ENCODE assay signal across 8 mouse cellular contexts in the genomic region with DNA sequence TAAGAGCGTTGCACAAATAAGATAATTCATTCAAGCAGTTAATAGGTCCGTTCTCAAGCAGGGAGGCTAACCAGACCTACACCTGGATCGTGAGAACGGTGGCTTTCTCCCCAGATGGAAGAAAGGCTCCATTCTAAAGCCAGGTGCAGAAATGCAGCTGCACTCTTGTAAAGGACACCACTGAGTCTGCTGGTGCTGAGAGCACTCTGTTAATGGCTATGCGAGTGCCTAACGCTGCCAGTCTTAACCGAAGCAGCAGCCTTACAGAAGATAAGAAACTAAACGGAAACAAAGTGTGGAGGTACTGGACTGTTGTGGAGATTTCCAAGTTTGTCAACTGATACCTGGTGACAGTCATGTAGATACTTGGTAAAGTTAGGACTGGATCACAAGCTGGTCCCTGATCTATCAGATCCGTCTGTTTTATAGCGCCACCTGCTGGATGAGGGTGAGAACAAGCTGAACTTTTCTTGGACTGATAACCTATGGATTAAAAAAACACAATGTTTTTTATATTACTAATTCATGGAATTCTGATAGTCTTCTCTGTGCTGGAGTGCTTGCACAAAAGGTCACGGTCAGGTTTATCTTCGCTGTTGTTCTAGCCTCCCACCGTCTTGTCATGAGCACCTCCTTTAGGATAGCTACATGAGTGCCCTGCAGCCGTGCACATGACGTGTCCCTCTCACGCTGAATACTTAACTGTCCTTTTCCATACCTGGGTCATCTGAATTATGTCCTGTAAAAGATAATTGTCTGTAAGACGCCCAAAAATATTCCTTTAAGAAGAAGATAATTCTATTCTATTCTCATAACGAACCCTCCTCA. TPM values are rescaled to one million over a fixed set of nuclear protein-coding genes. Genes with fewer than 3 reads are reported as not detected.
DNase-seq lines count a peak whose midpoint lies in the region; ATAC-seq and TF ChIP-seq lines count a peak whose summit lies in the region.

No protein-coding gene starts in this region.

- peak; percentile 51 for TF ChIP-seq CTCF in lung, adult 2 months (IDR thresholded peaks at IDR 0.05; ENCODE audit: insufficient read depth, low read length)

- no peak for ATAC-seq in embryonic facial prominence, embryonic 12.5 days (ENCODE audit: insufficient number of reproducible peaks, insufficient read depth, low FRiP score, low TSS enrichment)

- no peak overlapping the region for H3K4me2 ChIP-seq in embryonic facial prominence, embryonic 12.5 days (replicated peaks)

- no peaks in the 10 kb centered on the region for H3K27me3 ChIP-seq in embryonic facial prominence, embryonic 12.5 days

- H3K27ac ChIP-seq in embryonic facial prominence, embryonic 12.5 days, result 0 out of 2 replicates have a peak overlapping the region, but pooled peaks have one; percentile 43

- DNase-seq in CD4-positive, CD25-positive, alpha-beta regulatory T cell, adult 2 months (ENCODE audit: low read depth, low spot score), result peak; percentile 85
- DNase-seq in adrenal gland, postnatal 25 days, result peak; percentile 68
- peak; percentile 73 to 85 for DNase-seq in heart, postnatal 14 days
- peak; percentile 77 to 84 for DNase-seq in kidney, postnatal 4 days
- peak; percentile 59 for DNase-seq in lung, adult 2 months
- DNase-seq in ovary, postnatal 10 days (ENCODE audit: low spot score), result peak; percentile 43
- peak; percentile 42 to 81 for DNase-seq in thymus, postnatal 10 days (ENCODE audit: low spot score in 2 of 2)

- H3K9ac ChIP-seq in embryonic facial prominence, embryonic 12.5 days, result no peak overlapping the region

- H3K4me3 ChIP-seq in embryonic facial prominence, embryonic 12.5 days, result no peak overlapping the region
- H3K4me3 ChIP-seq in lung, adult 2 months (replicated peaks; ENCODE audit: extremely low read depth, low read depth, low read length), result no peak overlapping the region

- no peaks in the 10 kb centered on the region for H3K36me3 ChIP-seq in embryonic facial prominence, embryonic 12.5 days

- no peak for TF ChIP-seq POLR2A in lung, adult 2 months (IDR thresholded peaks at IDR 0.05; ENCODE audit: borderline replicate concordance, extremely low read depth, low read depth, low read length)

- intact Hi-C loops in heart, postnatal 14 days (cut with DNase I), result loop anchor here (1.0 kb wide), 2 partner anchors 34 to 154 kb away; no protein-coding TSS in a partner anchor

- no peaks in the 10 kb centered on the region for H3K9me3 ChIP-seq in embryonic facial prominence, embryonic 12.5 days

- peaks cover 17% of the 10 kb centered on the region; the same call in 1 of the 2 replicates for H3K4me1 ChIP-seq in embryonic facial prominence, embryonic 12.5 days
- peaks cover 8% of the 10 kb centered on the region for H3K4me1 ChIP-seq in lung, adult 2 months (ENCODE audit: control insufficient read depth, insufficient read depth, low read length)

- WGBS in embryonic facial prominence, embryonic 12.5 days, result 54% methylated on average over 18 of the region's 18 CpGs
- WGBS in lung, adult 2 months, result 47% methylated on average over 18 of the region's 18 CpGs

RNA-seq across cellular contexts. Expression of a gene that starts 45.7 kb away (rescaled TPM):
- 15.5 and 17.7 TPM in 2 replicates for total RNA-seq in adrenal gland, postnatal 25 days (2021)
- polyA plus RNA-seq in embryonic facial prominence, embryonic 12.5 days (2016; fragmentation: Nextera tagmentation; extraction: Ambion mirVana), result 24.2 and 27.4 TPM in 2 replicates
- total RNA-seq in heart, postnatal 14 days (2021), result 10 to 100 TPM; 40.8 to 45.8 TPM
- polyA plus RNA-seq in lung, adult 2 months (2012; rRNA removed), result 10.3 and 15.1 TPM in 2 replicates
